Mouse (Mus musculus) embryonic facial prominence, embryonic 13.5 days (tissue): ENCODE measurements at regions not wholly inside any gene's neighbourhood (a gene's known extent, or its start where the extent isn't known, plus 50 kb on each side); places are given as distances from the start of the nearest gene placed in this dataset.

Source experiments
- ATAC-seq: fragments of 200-750 bp; cut with Nextera tagmentation; 2 replicates; pipeline ENCODE4 v1.8.0; 2017; ENCODE audit warnings: low read depth; ENCODE audit not compliant: insufficient number of reproducible peaks, insufficient read depth, low FRiP score, low TSS enrichment
- H3K27ac ChIP-seq: fragments of 300-500 bp; sonication (generic); 2 replicates; pipeline ENCODE4 v1.5.1; 2015; ENCODE audit warnings: moderate library complexity, mild to moderate bottlenecking, inconsistent platforms
- H3K27me3 ChIP-seq: fragments of 300-500 bp; sonication (generic); 2 replicates; pipeline ENCODE4 v1.6.1; 2015; ENCODE audit warnings: mild to moderate bottlenecking, inconsistent platforms
- H3K36me3 ChIP-seq: fragments of 300-500 bp; sonication (generic); 2 replicates; pipeline ENCODE4 v1.6.1; 2015; ENCODE audit warnings: mild to moderate bottlenecking, inconsistent platforms
- H3K4me1 ChIP-seq: fragments of 300-500 bp; sonication (generic); 2 replicates; pipeline ENCODE4 v1.6.1; 2015; ENCODE audit warnings: inconsistent platforms
- H3K4me2 ChIP-seq: fragments of 300-500 bp; sonication (generic); 2 replicates; pipeline ENCODE4 v1.6.1; 2015; ENCODE audit warnings: moderate library complexity, mild to moderate bottlenecking, inconsistent platforms
- H3K4me3 ChIP-seq: fragments of 300-500 bp; sonication (generic); 2 replicates; pipeline ENCODE4 v1.5.1; 2015; ENCODE audit warnings: mild to moderate bottlenecking, inconsistent platforms
- H3K9ac ChIP-seq: fragments of 300-500 bp; sonication (generic); 2 replicates; pipeline ENCODE4 v1.6.1; 2015; ENCODE audit warnings: mild to moderate bottlenecking, inconsistent platforms
- H3K9me3 ChIP-seq: fragments of 300-500 bp; sonication (generic); 2 replicates; pipeline ENCODE4 v1.6.1; 2016; ENCODE audit warnings: inconsistent platforms
- WGBS: fragments of 180-500 bp; shearing (Covaris S2); methylation state at CpG from one replicate; pipeline ENCODE4 v1.1.7; 2015; ENCODE audit warnings: mixed read lengths; 5-methylcytosine and 5-hydroxymethylcytosine counted together

DNA sequence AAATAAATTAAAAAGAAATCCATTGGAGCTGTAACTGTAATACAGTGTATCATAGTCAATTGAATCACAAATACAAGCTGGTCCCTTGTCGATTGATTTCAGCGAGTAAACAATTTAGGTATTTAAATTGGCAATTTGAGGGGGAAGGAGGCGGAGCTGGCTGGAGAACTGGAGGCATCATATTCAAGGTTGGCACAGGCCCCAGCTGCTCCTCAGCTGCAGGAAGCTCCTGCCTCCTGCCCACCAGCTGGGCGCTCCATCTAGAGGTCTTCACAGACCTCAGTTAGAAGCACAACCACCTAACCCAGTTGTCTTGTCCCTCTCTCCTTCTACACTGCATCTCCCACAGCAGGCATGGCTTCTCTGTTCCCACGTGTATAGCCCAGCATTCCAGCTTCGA, 292.6 kb downstream of the Mroh4 start:
- Histone ChIP-seq H3K4me3 (no peak overlapping the region), H3K9me3 (no peaks in the 10 kb centered on the region), H3K4me1 (peaks cover 3% of the 10 kb centered on the region; the same call in 1 of the 2 replicates), H3K36me3 (no peaks in the 10 kb centered on the region), H3K4me2 (no peak overlapping the region), H3K27ac (no peak overlapping the region), H3K9ac (no peak overlapping the region), H3K27me3 (no peaks in the 10 kb centered on the region)
- WGBS, result 68% methylated on average over 6 of the region's 6 CpGs
- ATAC-seq, result no peak

DNA sequence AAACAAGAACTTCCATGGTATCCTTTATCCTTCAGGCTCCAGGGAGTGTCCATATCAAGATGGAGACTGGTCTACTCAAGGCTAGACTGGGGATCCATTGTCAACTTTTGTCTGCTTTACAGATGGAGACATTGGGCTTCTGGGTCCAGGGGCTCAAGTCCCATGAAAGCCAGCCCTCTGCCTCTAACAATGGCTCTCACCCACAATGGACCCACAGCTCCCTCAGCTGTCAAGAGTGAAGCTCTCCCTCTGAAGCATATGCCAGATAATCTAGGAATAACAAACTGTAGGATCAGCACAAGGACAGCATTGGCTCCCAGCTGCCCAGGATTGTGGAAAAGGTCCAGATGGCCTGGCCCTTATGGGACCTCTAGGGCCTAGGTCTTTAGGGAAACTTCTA, 302.3 kb downstream of the Mroh4 start:
- H3K4me3 ChIP-seq, result no peak overlapping the region
- no peak overlapping the region for H3K27ac ChIP-seq
- no peaks in the 10 kb centered on the region for H3K36me3 ChIP-seq
- H3K9ac ChIP-seq, result no peak overlapping the region
- no peaks in the 10 kb centered on the region for H3K27me3 ChIP-seq
- H3K9me3 ChIP-seq, result no peaks in the 10 kb centered on the region
- ATAC-seq, result no peak
- no peak overlapping the region for H3K4me2 ChIP-seq
- no peaks in the 10 kb centered on the region for H3K4me1 ChIP-seq

DNA sequence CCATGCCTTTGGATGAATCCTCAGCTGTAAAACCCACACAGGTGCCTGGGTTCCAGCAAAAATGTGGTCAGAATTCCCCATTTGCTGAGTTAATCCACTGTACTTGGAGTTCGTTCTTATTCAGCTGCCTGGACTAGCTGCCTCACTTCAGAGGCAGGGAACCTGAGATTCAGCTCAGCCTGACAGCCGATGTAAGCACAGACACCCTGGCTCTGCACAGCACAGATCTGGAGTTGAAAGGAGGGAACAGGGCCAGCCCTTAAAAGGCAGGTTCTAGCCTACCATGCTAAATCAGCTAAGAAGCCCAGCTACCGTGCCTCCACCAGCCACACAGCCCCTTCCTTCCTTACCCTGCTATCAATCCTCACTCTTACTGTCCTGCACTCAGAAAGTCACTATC, 306.0 kb downstream of the Mroh4 start:
- Histone ChIP-seq H3K36me3 (no peaks in the 10 kb centered on the region), H3K4me3 (no peak overlapping the region), H3K27me3 (no peaks in the 10 kb centered on the region), H3K4me2 (no peak overlapping the region), H3K9me3 (no peaks in the 10 kb centered on the region), H3K27ac (no peak overlapping the region), H3K4me1 (peaks cover 3% of the 10 kb centered on the region; the same call in 1 of the 2 replicates), H3K9ac (no peak overlapping the region)
- no peak for ATAC-seq
- WGBS, result 63% methylated on average over 3 of the region's 3 CpGs

DNA sequence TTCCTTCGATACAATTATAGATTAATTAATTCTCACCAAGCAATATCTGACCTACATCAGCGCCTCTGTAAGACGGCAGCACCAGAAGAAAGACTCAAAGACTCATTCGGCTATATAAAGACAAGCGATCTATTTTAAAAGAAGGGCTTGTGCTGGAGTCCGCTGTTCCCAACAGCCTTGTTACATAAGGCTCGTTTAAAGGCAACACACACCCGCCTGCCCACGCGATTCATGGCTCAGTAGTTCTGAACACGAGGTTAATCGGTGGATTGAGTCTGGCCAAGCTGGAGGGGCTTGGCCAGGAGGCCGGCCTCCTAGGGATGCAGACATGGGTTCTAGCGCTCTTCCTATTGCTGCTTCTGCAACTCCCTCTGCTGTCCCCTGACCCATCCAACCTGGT, 306.9 kb downstream of the Mroh4 start:
- no peak overlapping the region for H3K4me3 ChIP-seq
- no peak overlapping the region for H3K27ac ChIP-seq
- no peak overlapping the region for H3K4me2 ChIP-seq
- no peak overlapping the region for H3K9ac ChIP-seq
- 82% methylated on average over 14 of the region's 14 CpGs for WGBS
- H3K4me1 ChIP-seq, result peaks cover 3% of the 10 kb centered on the region; the same call in 1 of the 2 replicates
- ATAC-seq, result no peak
- no peaks in the 10 kb centered on the region for H3K9me3 ChIP-seq
- H3K27me3 ChIP-seq, result no peaks in the 10 kb centered on the region
- H3K36me3 ChIP-seq, result no peaks in the 10 kb centered on the region

DNA sequence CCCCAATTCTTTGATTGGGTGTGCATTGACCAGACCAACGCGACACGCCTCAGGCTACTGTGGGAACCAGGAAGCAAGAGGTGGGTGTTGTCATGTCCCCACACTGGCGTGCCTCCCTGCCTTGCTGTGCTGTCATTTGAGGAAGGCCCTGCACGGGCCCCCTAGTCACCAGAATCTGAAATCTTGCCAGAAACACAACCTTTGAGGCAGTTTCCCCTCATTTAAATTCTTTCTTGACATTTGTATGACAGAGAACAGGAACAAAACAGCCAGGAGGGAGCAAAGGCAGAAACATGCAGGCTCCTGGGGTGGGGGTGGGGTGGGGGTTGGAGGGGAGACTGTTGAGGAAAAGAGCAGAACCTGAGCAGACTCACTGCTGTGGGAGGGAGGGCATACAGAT, 309.5 kb downstream of the Mroh4 start:
- no peak overlapping the region for H3K27ac ChIP-seq
- H3K9me3 ChIP-seq, result no peaks in the 10 kb centered on the region
- H3K4me1 ChIP-seq, result peaks cover 3% of the 10 kb centered on the region; the same call in 1 of the 2 replicates
- no peak overlapping the region for H3K9ac ChIP-seq
- no peaks in the 10 kb centered on the region for H3K36me3 ChIP-seq
- H3K4me2 ChIP-seq, result no peak overlapping the region
- 46% methylated on average over 5 of the region's 5 CpGs for WGBS
- no peak for ATAC-seq
- no peaks in the 10 kb centered on the region for H3K27me3 ChIP-seq
- H3K4me3 ChIP-seq, result no peak overlapping the region

DNA sequence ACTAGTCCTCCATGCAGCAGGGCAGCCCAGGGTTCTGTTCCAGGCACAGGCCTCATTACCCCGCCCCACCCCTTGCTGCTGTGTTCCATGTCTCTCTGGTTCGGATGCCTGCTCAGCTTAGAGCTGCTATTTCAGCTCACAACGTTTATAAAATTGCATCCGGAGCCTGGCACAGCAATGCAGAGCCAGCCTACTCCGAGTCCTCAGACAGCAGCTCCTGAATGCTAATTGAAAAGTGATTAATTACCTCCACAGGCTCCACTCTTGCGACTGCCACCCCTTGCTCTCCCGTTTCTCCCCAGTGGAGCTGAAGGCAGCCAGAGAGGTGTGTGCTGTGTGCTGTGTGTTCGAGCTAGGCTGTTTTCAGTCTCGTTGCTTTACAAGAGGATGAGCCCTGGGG, 310.6 kb downstream of the Mroh4 start:
- Histone ChIP-seq H3K4me2 (no peak overlapping the region), H3K4me3 (no peak overlapping the region), H3K4me1 (peaks cover 3% of the 10 kb centered on the region; the same call in 1 of the 2 replicates), H3K9me3 (no peaks in the 10 kb centered on the region), H3K9ac (no peak overlapping the region), H3K36me3 (no peaks in the 10 kb centered on the region), H3K27me3 (no peaks in the 10 kb centered on the region), H3K27ac (no peak overlapping the region)
- ATAC-seq, result no peak
- 39% methylated on average over 9 of the region's 9 CpGs for WGBS

DNA sequence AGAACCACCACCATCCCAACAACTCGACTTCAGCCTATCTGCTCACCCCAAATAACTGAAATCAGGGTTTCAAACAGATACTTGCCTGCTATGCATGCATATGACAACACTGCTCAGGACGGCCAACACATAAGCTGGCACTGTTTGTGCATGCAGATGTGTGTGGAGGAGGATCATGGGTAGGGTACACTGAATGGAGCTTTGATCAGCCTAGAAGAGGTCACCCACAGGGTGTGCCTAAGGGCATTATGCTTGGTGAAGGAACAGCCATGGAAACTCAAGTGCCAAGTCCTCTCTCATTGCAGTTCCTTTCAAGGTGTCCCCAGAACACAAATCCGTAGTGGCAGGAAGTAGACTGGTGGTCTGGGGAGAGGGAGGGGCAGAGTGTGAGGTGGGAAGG, 316.7 kb downstream of the Mroh4 start:
- 53% methylated on average over 3 of the region's 3 CpGs for WGBS

DNA sequence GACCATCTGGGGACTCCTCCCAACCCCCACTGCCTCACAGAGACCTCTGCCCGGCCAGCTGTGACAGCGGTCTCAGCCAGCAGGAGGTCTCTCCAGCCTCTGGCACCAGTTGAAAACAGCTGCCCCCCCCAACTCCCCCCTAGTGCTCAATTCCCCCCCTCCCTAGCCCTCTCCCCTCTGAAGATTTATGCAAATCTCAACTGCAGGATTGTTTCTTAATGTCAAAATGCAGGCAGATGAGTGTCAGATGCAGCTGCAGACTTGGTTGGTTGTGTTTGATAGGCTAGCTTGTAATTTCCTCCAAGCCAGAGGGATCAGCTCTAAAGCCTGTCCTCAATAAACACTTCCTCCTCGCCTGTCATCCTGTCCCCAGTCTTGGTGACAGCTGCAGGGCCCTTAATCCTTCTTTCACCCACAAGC, 317.7 kb downstream of the Mroh4 start:
- H3K4me3 ChIP-seq, result no peak overlapping the region
- no peak overlapping the region for H3K27ac ChIP-seq
- H3K27me3 ChIP-seq, result no peaks in the 10 kb centered on the region
- no peak overlapping the region for H3K4me2 ChIP-seq
- no peaks in the 10 kb centered on the region for H3K9me3 ChIP-seq
- H3K9ac ChIP-seq, result no peak overlapping the region
- ATAC-seq, result no peak
- peaks cover 3% of the 10 kb centered on the region; the same call in 1 of the 2 replicates for H3K4me1 ChIP-seq
- WGBS, result 16% methylated on average over 3 of the region's 3 CpGs
- H3K36me3 ChIP-seq, result no peaks in the 10 kb centered on the region

More for the DNA sequence above, 316.7 kb downstream of the Mroh4 start:
- no peaks in the 10 kb centered on the region for H3K9me3 ChIP-seq
- H3K4me1 ChIP-seq, result peaks cover 3% of the 10 kb centered on the region; the same call in 1 of the 2 replicates
- no peak overlapping the region for H3K27ac ChIP-seq
- no peak overlapping the region for H3K9ac ChIP-seq
- no peaks in the 10 kb centered on the region for H3K36me3 ChIP-seq
- no peak overlapping the region for H3K4me2 ChIP-seq
- no peak overlapping the region for H3K4me3 ChIP-seq
- no peaks in the 10 kb centered on the region for H3K27me3 ChIP-seq
- no peak for ATAC-seq

DNA sequence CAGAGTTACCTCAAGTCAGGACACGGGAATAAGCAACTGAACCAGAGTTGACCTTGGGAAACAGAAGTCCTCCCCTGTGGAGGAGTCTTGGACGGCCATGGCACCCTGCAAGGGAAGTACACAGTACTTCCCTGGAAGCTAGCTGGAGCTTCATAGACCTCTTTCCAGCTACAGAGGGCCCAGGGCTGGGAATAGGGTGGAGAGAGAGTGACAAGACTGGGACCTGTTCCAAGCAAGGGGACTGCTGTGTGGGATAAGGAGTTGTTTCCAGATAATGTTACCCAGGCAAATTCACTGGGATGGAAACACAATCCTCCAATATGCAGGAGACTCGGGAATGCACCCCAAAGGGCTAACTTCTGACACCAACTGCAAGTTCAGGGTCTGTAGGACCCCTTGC, 325.1 kb downstream of the Mroh4 start:
- no peak for ATAC-seq
- 47% methylated on average over 3 of the region's 3 CpGs for WGBS
- no peaks in the 10 kb centered on the region for H3K4me1 ChIP-seq

DNA sequence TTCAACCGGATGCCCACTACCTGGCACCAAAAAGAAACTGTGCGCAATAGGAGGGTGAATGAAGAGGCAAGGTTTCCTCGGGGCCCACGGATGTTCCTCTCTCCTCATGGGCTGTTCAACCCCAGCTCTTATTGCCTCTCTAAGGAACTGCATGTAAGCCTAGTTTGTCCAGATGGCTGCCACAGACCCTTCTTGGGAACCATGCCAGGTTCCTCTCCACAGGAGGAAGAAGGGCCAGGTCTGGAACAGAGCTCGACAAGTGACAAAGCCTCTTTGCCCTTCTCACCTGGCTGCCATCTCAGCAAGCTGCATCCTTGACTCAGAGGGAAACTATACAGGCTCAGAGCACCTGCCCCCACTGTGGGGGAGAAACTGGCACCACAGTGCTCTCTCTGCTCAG, 329.6 kb downstream of the Mroh4 start:
- no peak overlapping the region for H3K9ac ChIP-seq
- WGBS, result 87% methylated on average over 5 of the region's 5 CpGs
- no peak for ATAC-seq
- H3K4me3 ChIP-seq, result no peak overlapping the region
- H3K4me1 ChIP-seq, result no peaks in the 10 kb centered on the region
- H3K36me3 ChIP-seq, result no peaks in the 10 kb centered on the region
- no peak overlapping the region for H3K4me2 ChIP-seq
- no peak overlapping the region for H3K27ac ChIP-seq
- H3K27me3 ChIP-seq, result no peaks in the 10 kb centered on the region
- H3K9me3 ChIP-seq, result no peaks in the 10 kb centered on the region

More for the DNA sequence above, 325.1 kb downstream of the Mroh4 start:
- H3K4me2 ChIP-seq, result no peak overlapping the region
- no peaks in the 10 kb centered on the region for H3K9me3 ChIP-seq
- no peak overlapping the region for H3K27ac ChIP-seq
- no peak overlapping the region for H3K9ac ChIP-seq
- H3K4me3 ChIP-seq, result no peak overlapping the region
- no peaks in the 10 kb centered on the region for H3K27me3 ChIP-seq
- no peaks in the 10 kb centered on the region for H3K36me3 ChIP-seq

DNA sequence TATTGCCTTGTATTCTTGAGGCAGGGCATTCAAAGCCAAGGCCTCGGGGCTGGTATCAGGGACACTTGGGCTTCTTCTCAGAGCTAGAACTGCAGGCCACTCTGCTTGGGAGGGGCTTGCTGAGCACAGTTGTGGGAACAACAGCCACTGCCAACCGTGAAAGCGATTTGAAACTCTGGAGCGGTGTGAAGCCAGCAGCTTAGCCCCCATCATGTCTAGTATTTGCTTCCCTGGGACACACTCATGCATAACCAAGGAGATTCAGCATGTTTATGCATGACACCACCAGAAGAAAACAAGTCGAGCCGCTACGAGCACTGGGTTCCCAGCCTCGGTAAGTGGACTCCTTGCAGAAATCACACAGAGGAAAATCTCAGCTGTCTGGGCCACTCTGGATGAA, 339.9 kb downstream of the Mroh4 start:
- no peak for ATAC-seq
- 70% methylated on average over 8 of the region's 8 CpGs for WGBS

DNA sequence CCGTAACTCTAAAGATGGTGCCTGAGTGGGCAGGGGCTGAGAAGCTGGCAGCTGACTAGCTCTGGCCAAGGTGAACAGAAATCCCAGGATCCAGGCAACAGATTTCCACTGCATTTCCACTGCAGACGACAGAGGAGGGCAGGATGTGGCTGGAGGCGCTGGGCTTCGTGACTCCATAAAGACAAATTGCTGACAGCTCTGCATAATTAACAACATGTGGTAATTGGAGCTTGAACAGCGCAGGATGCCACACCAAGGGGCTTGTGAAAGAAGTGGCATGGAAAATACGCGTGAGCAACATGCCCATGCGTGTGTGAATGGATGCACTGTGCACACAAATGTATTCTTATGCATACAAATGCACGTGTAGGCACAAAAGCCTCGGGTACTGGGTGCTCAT, 341.5 kb downstream of the Mroh4 start:
- Histone ChIP-seq H3K9ac (no peak overlapping the region), H3K27ac (no peak overlapping the region), H3K4me1 (peaks cover 10% of the 10 kb centered on the region), H3K27me3 (no peaks in the 10 kb centered on the region), H3K4me3 (no peak overlapping the region), H3K36me3 (no peaks in the 10 kb centered on the region), H3K4me2 (no peak overlapping the region), H3K9me3 (no peaks in the 10 kb centered on the region)
- no peak for ATAC-seq
- WGBS, result 43% methylated on average over 10 of the region's 10 CpGs

More for the DNA sequence above, 339.9 kb downstream of the Mroh4 start:
- no peak overlapping the region for H3K27ac ChIP-seq
- no peaks in the 10 kb centered on the region for H3K36me3 ChIP-seq
- H3K27me3 ChIP-seq, result no peaks in the 10 kb centered on the region
- H3K9ac ChIP-seq, result no peak overlapping the region
- H3K4me3 ChIP-seq, result no peak overlapping the region
- H3K4me1 ChIP-seq, result peaks cover 10% of the 10 kb centered on the region
- H3K4me2 ChIP-seq, result no peak overlapping the region
- no peaks in the 10 kb centered on the region for H3K9me3 ChIP-seq

DNA sequence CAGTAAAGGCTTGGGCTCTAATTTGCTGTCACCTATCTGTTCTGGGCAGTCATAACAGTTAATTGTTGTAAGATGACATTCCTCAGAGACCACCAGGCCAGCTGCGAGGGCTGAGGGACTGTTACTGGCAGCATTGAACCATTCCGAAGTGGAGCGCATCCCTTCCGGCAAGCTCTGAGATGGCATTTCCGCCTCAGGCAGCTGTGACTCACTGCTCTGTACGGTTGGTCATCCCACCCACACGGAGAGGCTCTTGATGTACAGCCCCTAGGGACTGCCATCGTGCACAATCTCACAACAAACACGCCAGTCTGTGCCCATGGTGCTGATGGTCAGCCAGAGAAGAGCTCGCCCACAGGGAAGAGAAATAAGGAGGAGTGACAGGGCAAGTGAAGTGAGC, 342.0 kb downstream of the Mroh4 start:
- no peak for ATAC-seq
- Histone ChIP-seq H3K27me3 (no peaks in the 10 kb centered on the region), H3K27ac (no peak overlapping the region), H3K4me2 (no peak overlapping the region), H3K36me3 (no peaks in the 10 kb centered on the region), H3K9ac (no peak overlapping the region), H3K9me3 (no peaks in the 10 kb centered on the region), H3K4me1 (peaks cover 10% of the 10 kb centered on the region), H3K4me3 (no peak overlapping the region)
- 50% methylated on average over 10 of the region's 10 CpGs for WGBS
